Mouse (Mus musculus): ENCODE results near the gene Tbx18. TPM values are rescaled to one million over a fixed set of nuclear protein-coding genes. Genes with fewer than 3 reads are reported as not detected.

The Tbx18 gene
- polyA plus RNA-seq, 1 experiment from 2014 or later = 3.4 TPM

- Histone ChIP-seq H3K27ac (ENCODE audit: low read depth, low read length) (no peak overlapping the region), H3K9ac (ENCODE audit: low read depth, low read length) (no peak overlapping the region), H3K4me2 (replicated peaks; ENCODE audit: low read depth, low read length) (no peak overlapping the region), H3K9me3 (ENCODE audit: control insufficient read depth, low read length) (no peaks in the 10 kb centered on the region), H3K4me1 (replicated peaks; ENCODE audit: control insufficient read depth, insufficient read depth, low read length) (no peaks in the 10 kb centered on the region), H3K4me3 (ENCODE audit: low read depth, low read length) (no peak overlapping the region), H3K27me3 (ENCODE audit: control insufficient read depth, insufficient read depth, low read length) (no peaks in the 10 kb centered on the region), H3K36me3 (ENCODE audit: control insufficient read depth, insufficient read depth, low read length) (no peaks in the 10 kb centered on the region)
- 58% methylated on average over 11 of the region's 11 CpGs for WGBS
- peak; percentile 17 for DNase-seq (ENCODE audit: low spot score)
- no peak for ATAC-seq (ENCODE audit: low FRiP score)
These were observed 48.8 kb downstream of the Tbx18 start for GRCm38 (mm10) chr9:87682247-87682646.

Data from hindbrain, embryonic 11.5 days (tissue).